Mouse (Mus musculus) colon, adult 2 months (tissue): ENCODE results near the gene 1810009J06Rik. TPM values are rescaled to one million over a fixed set of nuclear protein-coding genes. Genes with fewer than 3 reads are reported as not detected.

ENCODE experiments used
- polyA plus RNA-seq: library from polyadenylated mRNA; depleted of rRNA; stranded (reverse); fragments of >200 nt; gene quantifications from 2 replicates; pipeline ENCODE4 v1.2.3, GENCODE M21; 2012; rRNA removed

Gene 1810009J06Rik
- 0.17 TPM in 1 of 2 replicates, not detected in the other for polyA plus RNA-seq

GRCm38 (mm10) chr6:40964454-40964853 is at the start of gene 1810009J06Rik:
TSS of gene 1810009J06Rik (plus strand) at chr6:40964754.

DNA sequence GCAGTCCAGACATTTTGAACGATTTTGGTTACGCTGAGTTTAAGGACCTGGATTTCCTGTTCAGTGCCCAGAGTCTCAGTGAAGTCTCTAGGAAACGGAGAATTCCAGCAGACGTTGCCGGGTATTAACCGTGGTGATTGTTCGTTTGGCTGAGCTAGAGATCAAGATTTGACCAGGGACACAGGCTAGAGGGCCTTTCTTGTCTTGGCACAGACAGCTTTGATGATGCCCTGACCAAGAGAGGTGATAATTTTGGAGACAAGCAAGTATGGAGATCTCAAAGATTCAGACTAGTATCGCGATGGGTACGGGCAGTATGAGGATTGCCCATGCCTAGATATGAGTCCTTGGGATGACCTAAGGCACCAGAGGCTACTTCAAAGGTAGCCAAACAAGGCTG is 24.1 kb upstream of the 1810009J06Rik start, which contains the start of gene 1700074P13Rik:
1700074P13Rik (minus strand) TSS at position 101 of the 400 bp plus-strand sequence.

DNA sequence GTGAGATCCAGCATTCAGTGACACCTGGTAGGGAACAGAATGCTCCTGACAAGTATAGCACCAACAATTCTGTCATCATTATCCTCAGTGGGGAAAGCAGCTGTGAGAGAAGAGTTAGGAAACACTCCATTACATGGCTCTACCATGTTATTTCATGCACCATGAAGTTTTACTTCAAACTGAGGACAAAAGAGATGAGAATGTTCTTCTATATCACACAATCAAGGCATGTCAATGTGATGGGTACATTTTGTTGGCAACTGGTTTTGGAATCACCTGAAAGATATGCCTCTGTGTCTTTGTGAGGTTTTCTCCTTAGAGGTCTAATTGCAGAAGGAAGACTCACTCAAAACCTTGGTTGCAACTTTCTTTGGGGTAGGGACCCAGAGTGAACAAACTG is 12.8 kb upstream of the 1810009J06Rik start, which contains the start of gene Gm4744:
Gm4744 (minus strand) TSS at position 101 of the 400 bp plus-strand sequence.

DNA sequence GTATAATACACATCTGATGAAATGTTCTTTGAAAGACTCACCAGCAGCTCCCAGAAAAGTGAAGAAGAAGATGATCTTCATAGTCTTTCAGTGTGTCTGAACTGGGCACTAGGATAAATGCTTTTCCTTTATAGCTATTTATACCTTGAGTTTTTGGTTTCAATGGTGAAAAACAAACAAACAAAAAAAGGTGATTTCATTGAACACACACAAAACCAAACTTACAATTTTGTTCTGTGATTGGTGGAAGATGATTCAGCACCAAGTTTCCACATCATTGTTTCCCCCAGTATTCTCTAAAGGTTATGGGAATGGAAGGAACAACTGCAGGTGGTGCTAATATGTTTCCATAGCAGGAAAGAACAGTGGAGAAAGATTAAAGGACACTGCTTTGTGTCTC is 34.8 kb downstream of the 1810009J06Rik start, which contains the start of gene Gm2663:
Gm2663 (minus strand) TSS at position 101 of the 400 bp plus-strand sequence.

Other genes with a start within 250 kb of the 1810009J06Rik start
- not detected in 2 replicates for gene Moxd2, start 77.3 kb upstream of the 1810009J06Rik start, polyA plus RNA-seq
- not detected in 2 replicates for gene Prss58, start 64.4 kb upstream of the 1810009J06Rik start, polyA plus RNA-seq
- not detected in 2 replicates for gene 1700074P13Rik, start 24.2 kb upstream of the 1810009J06Rik start, polyA plus RNA-seq
- not detected in 2 replicates for gene Gm4744, start 12.9 kb upstream of the 1810009J06Rik start, polyA plus RNA-seq
- gene Gm2663, start 34.7 kb downstream of the 1810009J06Rik start, polyA plus RNA-seq: not detected in 2 replicates
- gene 2210010C04Rik, start 70.8 kb downstream of the 1810009J06Rik start, polyA plus RNA-seq: 0.56 and 713 TPM in 2 replicates